Mouse (Mus musculus) heart, postnatal 0 days (tissue): ENCODE measurements around the gene Sytl4.

Experiments used
- CTCF ChIP-seq: IDR thresholded peaks from 2 replicates; pipeline ENCODE4 v1.5.1; 2016; ENCODE audit warnings: antibody characterized with exemption, control low read depth, low read depth
- EP300 ChIP-seq: IDR thresholded peaks from 2 replicates; pipeline ENCODE4 v1.6.1; 2016; ENCODE audit warnings: antibody characterized with exemption, low read depth

DNA sequence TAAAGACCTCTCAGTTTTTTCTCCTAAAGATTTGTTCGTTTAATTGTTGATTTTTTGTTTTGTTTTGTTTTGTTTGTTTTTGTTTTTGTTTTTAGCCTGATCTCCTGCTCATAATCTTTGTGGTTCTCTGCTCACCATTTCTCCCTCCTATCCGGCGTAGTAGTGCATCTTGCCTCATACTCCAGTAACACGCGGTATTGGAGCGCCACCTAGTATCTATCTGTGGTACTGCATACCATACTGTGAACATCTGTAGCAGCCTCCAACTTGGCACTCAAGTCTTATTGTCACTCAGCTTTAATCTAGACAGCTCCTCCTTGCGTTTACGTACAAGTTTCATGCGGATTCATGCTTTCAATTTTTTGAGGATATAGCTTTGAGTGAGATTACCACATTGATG lies 37.4 kb upstream of the Sytl4 start:
- TF ChIP-seq CTCF = peak; percentile 92
- TF ChIP-seq EP300 = no peak
